Mouse (Mus musculus): Measurements from ENCODE around the gene Capza2.

DNA sequence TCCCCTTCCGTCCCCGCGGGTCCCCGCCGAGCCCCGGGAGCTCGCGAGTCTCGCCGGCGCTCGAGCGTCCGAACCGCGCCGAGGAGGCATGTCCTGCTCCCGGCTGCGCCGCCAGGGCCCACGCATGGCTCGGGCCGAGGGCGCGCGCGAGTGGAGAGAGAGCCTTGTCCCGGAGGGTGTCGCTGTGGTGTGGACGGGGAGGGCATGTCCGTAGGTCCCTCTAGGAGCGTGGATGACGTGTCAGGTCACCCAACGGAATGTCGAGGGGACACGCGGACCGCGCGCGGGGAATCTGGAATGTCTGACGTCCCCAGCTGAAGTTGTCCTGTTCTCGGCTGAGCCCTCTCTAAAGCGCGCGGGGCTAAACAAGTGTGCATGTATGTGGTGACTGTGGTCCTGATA, 58.5 kb downstream of the Capza2 start:
- TF ChIP-seq CTCF (IDR thresholded peaks at IDR 0.05; ENCODE audit: low read depth, low read length) (no peak), GATA1 (IDR thresholded peaks at IDR 0.05; ENCODE audit: borderline replicate concordance, low read length) (no peak), GATA2 (IDR thresholded peaks at IDR 0.05; ENCODE audit: borderline replicate concordance, low read depth, low read length) (no peak), TAL1 (conservative IDR thresholded peaks at IDR 0.05; ENCODE audit: low read depth, low read length) (no peak), POLR2AphosphoS5 (IDR thresholded peaks at IDR 0.05; ENCODE audit: insufficient replicate concordance, low read depth, low read length) (no peak)

Measured in G1E (cell line).